Mouse (Mus musculus) olfactory bulb, adult 2 months (tissue): ENCODE measurements around the gene Rin3.

Source experiments
- CTCF ChIP-seq: fragments of 200-500 bp; IDR thresholded peaks from 2 replicates; pipeline ENCODE4 v1.5.1; 2012; ENCODE audit warnings: low read depth, mild to moderate bottlenecking, low read length, moderate library complexity; ENCODE audit not compliant: insufficient read depth
- POLR2A ChIP-seq: fragments of 200-500 bp; IDR thresholded peaks from 2 replicates; pipeline ENCODE4 v1.6.1; 2012; ENCODE audit warnings: mild to moderate bottlenecking, low read depth, low read length, moderate library complexity; ENCODE audit not compliant: insufficient read depth

DNA sequence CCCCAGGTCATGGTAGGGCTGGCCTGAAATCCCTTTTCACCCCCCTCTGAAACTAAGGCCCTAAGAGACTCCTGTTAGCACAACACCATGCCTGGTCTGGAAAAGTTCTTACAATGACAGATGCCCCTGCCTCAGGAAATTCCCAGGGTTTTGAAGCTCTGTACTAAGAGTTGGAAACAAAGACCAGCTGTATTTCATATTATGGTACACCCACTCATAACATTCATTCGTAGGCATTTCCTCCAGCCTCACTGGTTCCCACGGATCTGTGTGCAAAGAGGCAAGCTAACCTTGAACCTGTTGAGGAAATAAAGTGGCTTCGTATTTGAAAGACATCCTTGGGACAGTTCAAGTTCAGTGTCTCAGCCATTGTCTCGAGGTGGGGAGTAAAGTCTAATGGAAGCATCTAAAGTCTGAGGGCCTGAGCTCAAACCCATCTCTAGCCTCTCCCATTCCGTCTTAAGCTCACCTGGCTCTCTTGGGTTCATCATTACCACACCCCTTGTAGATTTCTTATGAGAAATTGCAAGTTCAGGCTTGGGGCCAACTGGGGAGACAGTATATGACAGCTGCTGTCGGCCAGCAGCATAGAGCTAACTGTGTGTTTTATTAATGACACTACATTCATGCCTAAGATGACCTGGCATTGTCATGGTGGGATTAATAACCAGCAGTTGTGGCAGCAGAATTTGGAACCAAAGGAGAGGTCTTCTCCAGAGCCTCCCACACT is 41.5 kb downstream of the Rin3 start:
- no peak for TF ChIP-seq CTCF
- TF ChIP-seq POLR2A = no peak
